Mouse (Mus musculus) neural tube, embryonic 14.5 days (tissue): ENCODE data around the gene Gm2022. TPM values are rescaled to one million over a fixed set of nuclear protein-coding genes. Genes with fewer than 3 reads are reported as not detected.
"Not testable (repeated sequence)": the region's sequence is repeated elsewhere in the genome, so short reads cannot be mapped to it uniquely, and the experiment has no call there.

Source experiments
- ATAC-seq: fragments of 200-750 bp; cut with Nextera tagmentation; 2 replicates; pipeline ENCODE4 v1.8.0; 2017; ENCODE audit warnings: low read depth, mild to moderate bottlenecking, moderate TSS enrichment, moderate library complexity
- H3K27ac ChIP-seq: fragments of 300-500 bp; sonication (generic); 2 replicates; pipeline ENCODE4 v1.5.1; 2014; ENCODE audit warnings: low read depth, mild to moderate bottlenecking, control low read depth, low read length, moderate library complexity, mixed read lengths
- H3K27me3 ChIP-seq: fragments of 300-500 bp; sonication (generic); 2 replicates; pipeline ENCODE4 v1.6.1; 2014; ENCODE audit warnings: low read length; ENCODE audit not compliant: control insufficient read depth, insufficient read depth
- H3K36me3 ChIP-seq: fragments of 300-500 bp; sonication (generic); 2 replicates; pipeline ENCODE4 v1.6.1; 2014; ENCODE audit warnings: low read length, mixed read lengths; ENCODE audit not compliant: control insufficient read depth, insufficient read depth
- H3K4me1 ChIP-seq: fragments of 300-500 bp; sonication (generic); 2 replicates; pipeline ENCODE4 v1.6.1; 2014; ENCODE audit warnings: low read length; ENCODE audit not compliant: control insufficient read depth, insufficient read depth
- H3K4me2 ChIP-seq: fragments of 300-500 bp; sonication (generic); 2 replicates; pipeline ENCODE4 v1.6.1; 2014; ENCODE audit warnings: mild to moderate bottlenecking, low read depth, low read length, control low read depth
- H3K4me3 ChIP-seq: fragments of 300-500 bp; sonication (generic); 2 replicates; pipeline ENCODE4 v1.5.1; 2014; ENCODE audit warnings: low read depth, low read length, control low read depth, mixed read lengths
- H3K9ac ChIP-seq: fragments of 300-500 bp; sonication (generic); replicated peaks from 2 replicates; pipeline ENCODE4 v1.6.1; 2014; ENCODE audit warnings: low read depth, mild to moderate bottlenecking, control low read depth, low read length, mixed read lengths
- H3K9me3 ChIP-seq: fragments of 300-500 bp; sonication (generic); 2 replicates; pipeline ENCODE4 v1.6.1; 2016; ENCODE audit warnings: low read length; ENCODE audit not compliant: control insufficient read depth
- WGBS: fragments of 180-500 bp; shearing (Covaris S2); extraction: QIAGEN DNeasy Blood & Tissue Kit; methylation state at CpG from one replicate; pipeline ENCODE4 v1.1.7; 2014; 5-methylcytosine and 5-hydroxymethylcytosine counted together
- polyA plus RNA-seq: library from polyadenylated mRNA; unstranded; fragments of >200 nt; fragmentation: Nextera tagmentation; extraction: Ambion mirVana; gene quantifications from 2 replicates; pipeline ENCODE4 v1.2.1, GENCODE M21; 2014

Gene Gm2022
- not detected in 2 replicates for polyA plus RNA-seq

GRCm38 (mm10) chr12:87895070-87895469 lies at the start of gene Gm2022:
Gene Gm2022, plus strand, starts transcription at chr12:87895370.
- not testable (repeated sequence) for H3K27me3 ChIP-seq, H3K4me1 ChIP-seq, H3K27ac ChIP-seq, H3K9ac ChIP-seq, H3K9me3 ChIP-seq, H3K4me2 ChIP-seq, ATAC-seq, H3K36me3 ChIP-seq, H3K4me3 ChIP-seq
- 100% methylated on average over 1 of the region's 1 CpGs for WGBS

DNA sequence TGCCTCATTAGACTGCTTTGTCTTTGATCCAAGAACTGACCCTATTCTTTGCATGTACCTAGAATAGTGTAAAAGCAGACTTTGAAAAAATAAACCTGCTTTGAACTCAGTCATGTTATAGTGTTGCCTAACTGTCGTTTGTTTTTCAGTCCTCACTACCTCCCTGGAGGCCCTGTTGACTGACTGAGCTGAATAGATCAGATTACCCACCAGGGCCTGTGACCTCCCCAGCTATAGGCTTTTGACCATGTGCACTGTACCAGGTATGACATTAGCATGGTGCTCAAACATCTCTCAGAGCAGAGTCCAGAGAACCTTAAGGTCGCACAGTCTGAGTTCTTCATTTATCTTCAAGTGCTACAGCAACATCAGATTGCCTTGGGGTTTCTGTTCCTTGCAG lies 44.5 kb upstream of the Gm2022 start:
- ATAC-seq, H3K27me3 ChIP-seq, H3K9ac ChIP-seq, H3K9me3 ChIP-seq, H3K27ac ChIP-seq, H3K4me3 ChIP-seq, H3K4me1 ChIP-seq, H3K36me3 ChIP-seq, H3K4me2 ChIP-seq: not testable (repeated sequence)
- no CpG with 5 or more reads among the region's 2 CpGs for WGBS

GRCm38 (mm10) chr12:87856067-87856466 lies 39.1 kb upstream of the Gm2022 start:
- not testable (repeated sequence) for H3K27ac ChIP-seq, H3K4me1 ChIP-seq, H3K4me2 ChIP-seq, H3K4me3 ChIP-seq, H3K36me3 ChIP-seq, H3K27me3 ChIP-seq, H3K9ac ChIP-seq, H3K9me3 ChIP-seq, ATAC-seq
- WGBS: 79% methylated on average over 1 of the region's 1 CpGs

- H3K36me3 ChIP-seq, H3K9ac ChIP-seq, H3K4me2 ChIP-seq, H3K27me3 ChIP-seq, H3K27ac ChIP-seq, H3K4me3 ChIP-seq, H3K4me1 ChIP-seq, ATAC-seq, H3K9me3 ChIP-seq: not testable (repeated sequence)
- 85% methylated on average over 23 of the region's 23 CpGs for WGBS
Observed at GRCm38 (mm10) chr12:87861740-87862692, 33.2 kb upstream of the Gm2022 start.

- not testable (repeated sequence) for ATAC-seq, H3K27ac ChIP-seq, H3K4me2 ChIP-seq, H3K4me1 ChIP-seq, H3K4me3 ChIP-seq, H3K27me3 ChIP-seq, H3K36me3 ChIP-seq, H3K9me3 ChIP-seq, H3K9ac ChIP-seq
- WGBS: 93% methylated on average over 8 of the region's 11 CpGs
Observed at GRCm38 (mm10) chr12:87863638-87864037, 31.5 kb upstream of the Gm2022 start.

DNA sequence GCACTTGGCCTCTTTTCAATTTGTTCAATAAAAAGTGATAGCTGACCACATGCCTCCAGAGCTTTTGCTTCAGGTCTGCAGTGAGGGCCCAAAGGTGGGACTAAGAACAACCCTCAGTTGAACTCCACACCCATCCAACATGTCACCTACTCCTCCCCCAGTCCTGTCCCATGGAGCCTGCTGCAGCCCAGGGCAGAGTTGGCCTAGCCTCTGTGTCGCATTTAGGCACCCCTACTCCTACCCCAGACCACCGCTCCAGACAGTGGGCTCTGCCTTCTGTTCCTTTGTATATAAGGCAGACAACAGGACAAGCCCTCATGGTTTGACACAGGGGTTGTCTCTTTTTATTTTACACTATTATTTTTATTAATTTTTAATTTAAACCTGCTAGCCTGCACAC lies 31.1 kb upstream of the Gm2022 start:
- H3K36me3 ChIP-seq, H3K27me3 ChIP-seq, H3K4me1 ChIP-seq, H3K9me3 ChIP-seq, H3K4me2 ChIP-seq, H3K4me3 ChIP-seq, H3K27ac ChIP-seq, H3K9ac ChIP-seq, ATAC-seq: not testable (repeated sequence)
- 81% methylated on average over 2 of the region's 2 CpGs for WGBS

- H3K4me1 ChIP-seq, ATAC-seq, H3K9me3 ChIP-seq, H3K4me2 ChIP-seq, H3K27me3 ChIP-seq, H3K27ac ChIP-seq, H3K4me3 ChIP-seq, H3K9ac ChIP-seq, H3K36me3 ChIP-seq: not testable (repeated sequence)
- 89% methylated on average over 5 of the region's 5 CpGs for WGBS
Observed at GRCm38 (mm10) chr12:87873772-87874171, 21.4 kb upstream of the Gm2022 start, which contains the start of gene Gm2016. Gene Gm2016, plus strand, starts transcription at chr12:87874072.

DNA sequence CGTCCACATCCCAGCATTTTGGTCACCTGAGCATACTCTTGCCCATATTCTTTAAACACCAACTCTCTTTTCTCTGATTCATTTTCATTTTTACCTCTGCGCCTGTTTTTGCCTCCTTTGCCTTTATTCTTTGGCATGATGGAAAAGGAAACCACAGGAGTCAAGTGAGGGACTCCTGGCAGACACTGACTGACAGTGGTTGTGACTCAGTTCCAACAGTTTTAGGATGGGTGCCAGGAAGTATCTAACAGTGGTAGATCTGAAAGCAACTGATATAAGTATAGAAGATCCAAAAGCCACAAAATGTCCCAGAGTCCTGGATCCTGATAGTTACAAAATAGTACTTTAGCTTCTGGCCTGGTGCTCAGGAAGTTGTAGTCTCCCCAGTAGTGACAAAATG lies 24.6 kb downstream of the Gm2022 start, which contains the start of gene Gm2035:
Gm2035 (minus strand) TSS at position 137 of the 400 bp plus-strand sequence.
- 91% methylated on average over 2 of the region's 2 CpGs for WGBS
- not testable (repeated sequence) for H3K9ac ChIP-seq, ATAC-seq, H3K4me3 ChIP-seq, H3K27me3 ChIP-seq, H3K4me1 ChIP-seq, H3K27ac ChIP-seq, H3K9me3 ChIP-seq, H3K4me2 ChIP-seq, H3K36me3 ChIP-seq
